Mouse (Mus musculus): ENCODE data around the gene Ltbp2.

- no peak for TF ChIP-seq CTCF (IDR thresholded peaks at IDR 0.05; ENCODE audit: insufficient read depth, low read length)
- TF ChIP-seq POLR2A (IDR thresholded peaks at IDR 0.05; ENCODE audit: borderline replicate concordance, extremely low read depth, low read depth, low read length) = no peak
Measured at GRCm38 (mm10) chr12:84911640-84912039, 35.3 kb upstream of the Ltbp2 start.

Measured in lung, adult 2 months (tissue).